Mouse (Mus musculus): Measurements from ENCODE around the gene Ntan1. TPM values are rescaled to one million over a fixed set of nuclear protein-coding genes. Genes with fewer than 3 reads are reported as not detected.

The Ntan1 gene
- polyA plus RNA-seq (2012; rRNA removed) = 16.2 and 18.8 TPM in 2 replicates

DNA sequence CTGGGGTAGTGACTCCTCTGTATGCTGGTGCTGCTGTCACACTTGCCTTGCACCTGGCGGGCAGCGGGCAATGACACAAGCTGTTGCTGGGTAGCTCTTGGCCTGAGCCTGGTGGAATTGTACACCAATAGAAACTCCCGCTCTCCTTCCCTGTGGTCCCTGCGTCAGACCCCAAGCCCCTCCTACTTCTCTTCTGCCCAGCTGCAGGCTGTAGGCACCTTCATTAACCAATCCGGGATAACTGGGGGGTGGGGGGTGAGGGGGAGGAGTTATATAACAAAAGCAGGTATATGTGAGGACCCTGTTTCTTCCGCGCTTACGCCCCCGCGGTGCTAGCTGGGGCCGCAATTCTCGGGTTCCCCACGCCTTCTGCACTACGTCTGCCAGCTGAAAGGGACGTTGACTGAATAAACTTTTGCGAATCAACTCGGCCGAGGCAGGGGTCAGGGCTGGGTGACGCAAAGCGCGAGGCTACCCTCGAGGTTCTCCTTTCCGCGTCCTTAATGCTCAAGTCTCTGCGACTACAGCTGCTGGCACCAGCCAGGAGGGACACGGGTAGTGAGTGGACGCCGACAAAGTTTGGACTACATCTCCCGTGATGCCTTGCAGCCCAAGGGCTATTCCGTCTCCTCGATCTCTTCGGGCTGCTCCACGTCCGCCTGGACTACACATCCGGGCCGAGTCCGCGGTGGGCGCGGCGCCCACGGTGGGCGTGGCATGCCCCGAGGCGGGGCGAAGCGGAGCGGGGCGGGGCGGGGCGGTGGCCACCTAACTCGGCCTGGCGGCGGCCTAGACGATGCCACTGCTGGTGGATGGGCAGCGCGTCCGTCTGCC is at the start of gene Ntan1:
Gene Ntan1, plus strand, starts transcription at position 286 of the 834 bp plus-strand sequence.

GRCm38 (mm10) chr16:13780353-13781036 is 38.1 kb upstream of the Ntan1 start, which contains the start of gene Rrn3:
TSS of gene Rrn3 (plus strand) at chr16:13780708.

Other genes starting within 250 kb of the Ntan1 start
- gene Parn, start 150.7 kb upstream of the Ntan1 start, polyA plus RNA-seq (2012; rRNA removed) = 7.4 and 8.1 TPM in 2 replicates
- 11.5 and 12.9 TPM in 2 replicates for gene Bfar, start 147.0 kb upstream of the Ntan1 start, polyA plus RNA-seq (2012; rRNA removed)
- 1.8 and 2.1 TPM in 2 replicates for gene 3110001I22Rik, start 146.9 kb upstream of the Ntan1 start, polyA plus RNA-seq (2012; rRNA removed)
- gene Pla2g10, start 87.9 kb upstream of the Ntan1 start, polyA plus RNA-seq (2012; rRNA removed) = 0.21 and 0.27 TPM in 2 replicates
- gene Rrn3, start 38.1 kb upstream of the Ntan1 start, polyA plus RNA-seq (2012; rRNA removed) = 6.9 and 9.1 TPM in 2 replicates
- 15.2 and 16.4 TPM in 2 replicates for gene Pdxdc1, start 84.3 kb downstream of the Ntan1 start, polyA plus RNA-seq (2012; rRNA removed)
- 0.64 and 0.70 TPM in 2 replicates for gene Mpv17l, start 84.3 kb downstream of the Ntan1 start, polyA plus RNA-seq (2012; rRNA removed)
- 0.07 and 0.08 TPM in 2 replicates for gene 2900011O08Rik, start 167.8 kb downstream of the Ntan1 start, polyA plus RNA-seq (2012; rRNA removed)
- gene Ifitm7, start 168.0 kb downstream of the Ntan1 start, polyA plus RNA-seq (2012; rRNA removed) = 0.17 and 0.18 TPM in 2 replicates